Mouse (Mus musculus): ENCODE measurements around the gene Ugt1a10. TPM values are rescaled to one million over a fixed set of nuclear protein-coding genes. Genes with fewer than 3 reads are reported as not detected.

The Ugt1a10 gene
- polyA plus RNA-seq, 1 experiment = not detected

DNA sequence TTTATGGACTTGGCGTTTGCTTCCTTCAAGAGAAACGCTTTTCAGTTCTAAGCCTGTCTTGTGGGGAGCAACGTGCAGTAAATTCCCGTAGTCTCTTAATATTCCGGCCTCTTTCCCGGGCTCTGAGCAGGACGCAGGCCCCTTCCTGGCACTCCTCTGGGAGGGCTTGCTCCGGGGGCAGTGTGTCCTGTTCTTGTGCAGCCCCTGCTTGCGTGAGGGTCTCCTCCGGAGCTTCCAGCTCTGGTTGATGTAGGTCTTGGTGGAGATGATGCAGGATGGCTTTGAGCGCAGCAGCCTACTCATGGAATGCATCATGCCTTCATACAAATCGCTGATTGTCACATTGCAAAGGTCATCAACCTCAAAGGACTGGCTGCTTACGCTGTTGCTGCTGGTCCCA lies 210.9 kb downstream of the Ugt1a10 start:
- WGBS = 89% methylated on average over 13 of the region's 13 CpGs
- no peak for TF ChIP-seq CTCF (IDR thresholded peaks at IDR 0.05; ENCODE audit: borderline replicate concordance, insufficient read depth, low read depth, low read length)
- no peak for TF ChIP-seq POLR2A (IDR thresholded peaks at IDR 0.05; ENCODE audit: borderline replicate concordance, insufficient read depth, low read length)
- DNase-seq = peak in 1 of 2 experiments; percentile 15

DNA sequence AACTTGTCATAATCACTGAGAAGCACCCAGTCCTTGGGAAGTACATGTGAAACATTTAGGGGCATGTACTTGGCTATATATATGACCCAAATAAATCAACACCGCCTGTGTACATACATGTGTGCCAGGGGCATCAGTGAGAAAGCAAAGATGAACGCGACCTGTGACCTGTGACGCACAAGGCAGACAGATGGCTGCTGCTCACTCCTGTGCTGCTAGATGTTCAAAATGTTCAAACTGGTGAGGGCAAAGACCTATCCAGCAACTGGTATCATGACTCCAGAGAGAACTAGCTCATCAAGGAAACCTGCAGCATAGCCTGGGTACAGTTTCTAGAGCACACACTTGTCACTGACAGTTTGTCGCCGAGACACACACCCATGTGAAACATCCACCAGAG lies 212.3 kb downstream of the Ugt1a10 start:
- DNase-seq = peak in 1 of 2 experiments; percentile 16
- Histone ChIP-seq H3K27me3 (ENCODE audit: control insufficient read depth, insufficient read depth, low read length) (no peaks in the 10 kb centered on the region), H3K27ac (ENCODE audit: insufficient read depth, low read length) (no peak overlapping the region), H3K4me1 (ENCODE audit: control insufficient read depth, insufficient read depth, low read length) (no peaks in the 10 kb centered on the region), H3K4me3 (replicated peaks; ENCODE audit: insufficient read depth, low read depth, low read length) (no peak overlapping the region)
- 92% methylated on average over 6 of the region's 6 CpGs for WGBS
- TF ChIP-seq CTCF (IDR thresholded peaks at IDR 0.05; ENCODE audit: borderline replicate concordance, insufficient read depth, low read depth, low read length) (no peak), POLR2A (IDR thresholded peaks at IDR 0.05; ENCODE audit: borderline replicate concordance, insufficient read depth, low read length) (no peak)

More for the DNA sequence above, 210.9 kb downstream of the Ugt1a10 start:
- Histone ChIP-seq H3K27me3 (ENCODE audit: control insufficient read depth, insufficient read depth, low read length) (no peaks in the 10 kb centered on the region), H3K4me1 (ENCODE audit: control insufficient read depth, insufficient read depth, low read length) (no peaks in the 10 kb centered on the region), H3K27ac (ENCODE audit: insufficient read depth, low read length) (no peak overlapping the region), H3K4me3 (replicated peaks; ENCODE audit: insufficient read depth, low read depth, low read length) (no peak overlapping the region)

DNA sequence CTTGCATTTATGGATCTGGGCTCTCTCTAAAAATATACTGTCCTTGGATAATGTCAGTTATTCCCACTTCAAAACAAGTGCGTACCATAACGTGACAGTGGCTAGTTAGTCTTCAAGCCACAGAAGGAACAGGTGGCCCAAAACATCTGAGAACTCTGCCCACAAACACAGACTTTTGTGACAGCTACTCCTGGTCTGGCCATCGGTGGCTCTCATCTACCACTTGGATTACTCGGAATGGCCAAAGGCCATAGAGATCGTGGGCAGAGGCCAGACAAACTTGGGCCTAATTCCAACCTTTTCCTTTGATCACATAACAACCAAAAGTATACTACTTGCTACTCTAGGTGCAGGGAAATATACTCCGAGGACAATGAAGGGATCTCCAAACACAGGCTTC lies 212.9 kb downstream of the Ugt1a10 start:
- no peak overlapping the region for H3K27ac ChIP-seq (ENCODE audit: insufficient read depth, low read length)
- no peaks in the 10 kb centered on the region for H3K4me1 ChIP-seq (ENCODE audit: control insufficient read depth, insufficient read depth, low read length)
- DNase-seq = no peak
- no peak overlapping the region for H3K4me3 ChIP-seq (replicated peaks; ENCODE audit: insufficient read depth, low read depth, low read length)
- TF ChIP-seq CTCF (IDR thresholded peaks at IDR 0.05; ENCODE audit: borderline replicate concordance, insufficient read depth, low read depth, low read length) = no peak
- no peak for TF ChIP-seq POLR2A (IDR thresholded peaks at IDR 0.05; ENCODE audit: borderline replicate concordance, insufficient read depth, low read length)
- H3K27me3 ChIP-seq (ENCODE audit: control insufficient read depth, insufficient read depth, low read length) = no peaks in the 10 kb centered on the region
- WGBS = 78% methylated on average over 6 of the region's 6 CpGs

Other genes with a start within 250 kb of the Ugt1a10 start
- 109 and 126 TPM in 2 replicates for gene Dgkd, start 202.1 kb upstream of the Ugt1a10 start, polyA plus RNA-seq (2012; rRNA removed)
- 18.8 and 19.7 TPM in 2 replicates for gene Usp40, start 46.8 kb upstream of the Ugt1a10 start, polyA plus RNA-seq (2012; rRNA removed)
- gene Ugt1a9, start 15.4 kb downstream of the Ugt1a10 start, polyA plus RNA-seq (2012; rRNA removed) = not detected in 2 replicates
- gene Ugt1a8, start 32.4 kb downstream of the Ugt1a10 start, polyA plus RNA-seq (2012; rRNA removed) = not detected in 2 replicates
- 0.44 and 0.46 TPM in 2 replicates for gene Ugt1a7c, start 39.7 kb downstream of the Ugt1a10 start, polyA plus RNA-seq (2012; rRNA removed)
- not detected in 2 replicates for gene Ugt1a6b, start 47.9 kb downstream of the Ugt1a10 start, polyA plus RNA-seq (2012; rRNA removed)
- 0.44 and 0.57 TPM in 2 replicates for gene Ugt1a6a, start 79.4 kb downstream of the Ugt1a10 start, polyA plus RNA-seq (2012; rRNA removed)
- gene Ugt1a5, start 110.6 kb downstream of the Ugt1a10 start, polyA plus RNA-seq (2012; rRNA removed) = 0.08 TPM in 1 of 2 replicates, not detected in the other
- gene Ugt1a2, start 145.2 kb downstream of the Ugt1a10 start, polyA plus RNA-seq (2012; rRNA removed) = not detected in 2 replicates
- 2.9 and 3.5 TPM in 2 replicates for gene Dnajb3, start 150.4 kb downstream of the Ugt1a10 start, polyA plus RNA-seq (2012; rRNA removed)
- not detected in 2 replicates for gene Ugt1a1, start 156.6 kb downstream of the Ugt1a10 start, polyA plus RNA-seq (2012; rRNA removed)
- gene Mroh2a, start 171.6 kb downstream of the Ugt1a10 start, polyA plus RNA-seq (2012; rRNA removed) = 0.25 and 0.43 TPM in 2 replicates
- 79.1 and 80.4 TPM in 2 replicates for gene Hjurp, start 222.2 kb downstream of the Ugt1a10 start, polyA plus RNA-seq (2012; rRNA removed)
- 0.48 and 0.49 TPM in 2 replicates for gene Trpm8, start 222.3 kb downstream of the Ugt1a10 start, polyA plus RNA-seq (2012; rRNA removed)

Measured in cerebellum, adult 2 months (tissue).